Mouse (Mus musculus): ENCODE data around the gene Ddx27. TPM values are rescaled to one million over a fixed set of nuclear protein-coding genes. Genes with fewer than 3 reads are reported as not detected.

The Ddx27 gene
- polyA plus RNA-seq, 1 experiment from 2014 or later = 56.4 TPM

- DNase-seq (ENCODE audit: low spot score) = no peak
Measured at GRCm38 (mm10) chr2:167019396-167019795, 4.4 kb downstream of the Ddx27 start.

GRCm38 (mm10) chr2:167028553-167028952 is 13.6 kb downstream of the Ddx27 start:
- DNase-seq (ENCODE audit: low spot score) = no peak

GRCm38 (mm10) chr2:167030507-167030906 is 15.5 kb downstream of the Ddx27 start:
- DNase-seq (ENCODE audit: low spot score) = no peak

- no peak for DNase-seq (ENCODE audit: low spot score)
Measured at GRCm38 (mm10) chr2:167037710-167038109, 22.7 kb downstream of the Ddx27 start.

- DNase-seq (ENCODE audit: low spot score) = no peak
Measured at GRCm38 (mm10) chr2:167038297-167038696, 23.3 kb downstream of the Ddx27 start.

- DNase-seq (ENCODE audit: low spot score) = no peak
Measured at GRCm38 (mm10) chr2:167038716-167039115, 23.7 kb downstream of the Ddx27 start.

- no peak for DNase-seq (ENCODE audit: low spot score)
Measured at GRCm38 (mm10) chr2:167039386-167039785, 24.4 kb downstream of the Ddx27 start.

- DNase-seq (ENCODE audit: low spot score) = no peak
Measured at GRCm38 (mm10) chr2:167043400-167044121, 28.6 kb downstream of the Ddx27 start.

GRCm38 (mm10) chr2:167048223-167048622 is 33.2 kb downstream of the Ddx27 start:
- DNase-seq (ENCODE audit: low spot score) = no peak

GRCm38 (mm10) chr2:167048698-167049358 is 33.8 kb downstream of the Ddx27 start:
- DNase-seq (ENCODE audit: low spot score) = no peak

GRCm38 (mm10) chr2:167053127-167053844 is 38.3 kb downstream of the Ddx27 start:
- no peak for DNase-seq (ENCODE audit: low spot score)

- no peak for DNase-seq (ENCODE audit: low spot score)
Measured at GRCm38 (mm10) chr2:167055386-167055785, 40.4 kb downstream of the Ddx27 start.

GRCm38 (mm10) chr2:167056210-167056941 is 41.4 kb downstream of the Ddx27 start:
- no peak for DNase-seq (ENCODE audit: low spot score)

- DNase-seq (ENCODE audit: low spot score) = no peak
Measured at GRCm38 (mm10) chr2:167056942-167057323, 41.9 kb downstream of the Ddx27 start.

- DNase-seq (ENCODE audit: low spot score) = peak; percentile 14
Measured at GRCm38 (mm10) chr2:167058201-167058600, 43.2 kb downstream of the Ddx27 start.

GRCm38 (mm10) chr2:167058814-167059387 is 43.9 kb downstream of the Ddx27 start:
- no peak for DNase-seq (ENCODE audit: low spot score)

- DNase-seq (ENCODE audit: low spot score) = no peak
Measured at GRCm38 (mm10) chr2:167059536-167059935, 44.5 kb downstream of the Ddx27 start.

GRCm38 (mm10) chr2:167059960-167060359 is 45.0 kb downstream of the Ddx27 start:
- DNase-seq (ENCODE audit: low spot score) = no peak

- DNase-seq (ENCODE audit: low spot score) = no peak
Measured at GRCm38 (mm10) chr2:167060360-167060759, 45.4 kb downstream of the Ddx27 start.

GRCm38 (mm10) chr2:167060761-167061160 is 45.8 kb downstream of the Ddx27 start:
- DNase-seq (ENCODE audit: low spot score) = no peak

GRCm38 (mm10) chr2:167061381-167062034 is 46.5 kb downstream of the Ddx27 start:
- peak; percentile 13 for DNase-seq (ENCODE audit: low spot score)

All from thymus, postnatal 0 days (tissue).